Mouse (Mus musculus) heart, embryonic 16.5 days (tissue): ENCODE measurements around the gene Wbp11. TPM values are rescaled to one million over a fixed set of nuclear protein-coding genes. Genes with fewer than 3 reads are reported as not detected.

Source experiments
- ATAC-seq: fragments of 200-750 bp; cut with Nextera tagmentation; replicated peaks from 2 replicates; pipeline ENCODE4 v1.8.0; 2017; ENCODE audit warnings: moderate number of reproducible peaks; ENCODE audit not compliant: insufficient read depth, low FRiP score; ENCODE audit errors: extremely low read depth
- H3K27ac ChIP-seq: fragments of 300-500 bp; sonication (generic); 2 replicates; pipeline ENCODE4 v1.5.1; 2014; ENCODE audit warnings: mild to moderate bottlenecking, low read length, control low read depth, moderate library complexity
- H3K27me3 ChIP-seq: fragments of 300-500 bp; sonication (generic); 2 replicates; pipeline ENCODE4 v1.6.1; 2014; ENCODE audit warnings: low read length, mixed read lengths; ENCODE audit not compliant: control insufficient read depth, insufficient read depth
- H3K36me3 ChIP-seq: fragments of 300-500 bp; sonication (generic); 2 replicates; pipeline ENCODE4 v1.6.1; 2014; ENCODE audit not compliant: control insufficient read depth, insufficient read depth
- H3K4me1 ChIP-seq: fragments of 300-500 bp; sonication (generic); 2 replicates; pipeline ENCODE4 v1.6.1; 2014; ENCODE audit warnings: low read length, mixed read lengths; ENCODE audit not compliant: control insufficient read depth, insufficient read depth
- H3K4me2 ChIP-seq: fragments of 300-500 bp; sonication (generic); 2 replicates; pipeline ENCODE4 v1.6.1; 2014; ENCODE audit warnings: low read depth, mild to moderate bottlenecking, control low read depth, low read length
- H3K4me3 ChIP-seq: fragments of 300-500 bp; sonication (generic); 2 replicates; pipeline ENCODE4 v1.5.1; 2014; ENCODE audit warnings: mild to moderate bottlenecking, control low read depth, low read length
- H3K9ac ChIP-seq: fragments of 300-500 bp; sonication (generic); 2 replicates; pipeline ENCODE4 v1.6.1; 2014; ENCODE audit warnings: low read length, control low read depth
- H3K9me3 ChIP-seq: fragments of 300-500 bp; sonication (generic); replicated peaks from 2 replicates; pipeline ENCODE4 v1.6.1; 2016; ENCODE audit warnings: low read length; ENCODE audit not compliant: control insufficient read depth
- WGBS: fragments of 180-500 bp; shearing (Covaris S2); extraction: QIAGEN DNeasy Blood & Tissue Kit; methylation state at CpG from one replicate; pipeline ENCODE4 v1.1.7; 2014; 5-methylcytosine and 5-hydroxymethylcytosine counted together
- polyA plus RNA-seq: library from polyadenylated mRNA; unstranded; fragments of >200 nt; fragmentation: Nextera tagmentation; extraction: Ambion mirVana; gene quantifications from 2 replicates; pipeline ENCODE4 v1.2.1, GENCODE M21; 2015

Wbp11 gene
- polyA plus RNA-seq, 1 experiment from 2014 or later = 77.7 TPM

DNA sequence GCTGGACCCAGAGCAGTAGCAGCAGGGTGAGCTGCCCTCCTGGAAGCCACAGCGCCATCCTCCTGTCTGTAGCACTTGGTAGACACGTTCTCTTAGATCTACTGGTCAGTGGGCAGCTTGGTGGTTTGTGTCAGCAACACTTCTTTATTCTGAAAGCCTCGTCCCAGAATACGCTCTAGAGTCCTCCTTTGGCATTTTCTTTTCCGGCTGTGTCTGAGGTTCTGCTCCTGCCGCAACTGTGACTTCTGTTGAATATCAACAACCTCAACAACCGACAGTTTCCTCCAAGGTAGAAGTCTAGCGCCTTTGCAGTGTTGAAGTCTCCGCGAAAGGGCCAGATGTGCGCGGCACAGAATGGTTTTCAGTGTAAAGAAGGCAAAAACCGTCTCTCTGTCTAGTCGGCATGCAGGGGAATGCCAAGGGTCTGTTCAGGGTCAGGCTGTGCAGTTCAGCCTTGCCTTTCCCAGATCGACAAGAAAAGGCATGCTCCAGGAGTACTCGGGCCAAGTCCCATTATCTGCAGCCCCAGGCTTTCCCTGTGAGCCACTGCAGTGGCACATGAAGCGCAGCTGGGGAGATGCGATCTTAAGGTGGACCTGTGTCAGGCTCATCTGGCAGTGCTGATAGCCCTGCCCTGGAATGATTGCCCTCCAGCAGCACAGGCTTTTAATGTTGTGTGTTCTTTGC is 29.3 kb upstream of the Wbp11 start, which contains the start of gene Art4:
Gene Art4 (minus strand): TSS at position 548 of the 687 bp plus-strand sequence.
- peak within 1 kb of the TSS; percentile 95 for H3K27ac ChIP-seq
- peak within 1 kb of the TSS; percentile 67 for H3K4me2 ChIP-seq
- no peaks in the 10 kb centered on the region for H3K36me3 ChIP-seq
- H3K4me3 ChIP-seq = peak within 1 kb of the TSS; percentile 46
- peak within 1 kb of the TSS; percentile 76 for H3K9ac ChIP-seq
- peaks cover 47% of the 10 kb centered on the region for H3K4me1 ChIP-seq
- H3K9me3 ChIP-seq = no peaks in the 10 kb centered on the region
- H3K27me3 ChIP-seq = no peaks in the 10 kb centered on the region
- WGBS = 12% methylated on average over 18 of the region's 18 CpGs
- peak; percentile 57 for ATAC-seq

DNA sequence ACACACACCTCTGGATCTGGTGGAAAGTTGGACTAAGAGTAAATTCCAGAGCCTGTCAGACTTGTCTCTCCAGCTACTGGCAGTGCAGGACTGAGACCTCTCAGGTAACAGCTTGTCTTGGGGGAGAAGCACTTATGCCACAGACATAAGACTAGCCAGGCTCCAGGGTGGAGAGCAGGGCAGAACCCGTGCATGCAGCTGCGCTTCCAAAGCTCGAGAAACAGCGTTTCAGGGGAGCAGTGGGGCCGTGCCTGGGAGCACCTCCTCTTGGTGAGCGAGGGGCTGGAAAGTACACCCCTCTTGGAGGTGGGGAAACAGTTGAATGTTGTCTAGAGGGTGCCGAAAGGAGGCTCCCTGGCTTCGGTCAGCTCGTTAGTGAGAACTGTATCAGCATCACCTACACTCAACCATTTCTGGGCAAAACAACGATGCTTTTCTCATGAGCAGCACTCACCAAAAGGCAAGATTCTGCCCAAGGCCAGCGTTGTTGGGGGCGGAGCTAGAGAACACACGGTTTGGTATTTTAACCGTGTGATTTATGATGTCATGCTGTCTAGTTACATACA is 28.1 kb upstream of the Wbp11 start:
- H3K9ac ChIP-seq = peak overlapping the region; percentile 73
- WGBS = 23% methylated on average over 14 of the region's 14 CpGs
- no peaks in the 10 kb centered on the region for H3K36me3 ChIP-seq
- peak overlapping the region; percentile 43 for H3K4me3 ChIP-seq
- H3K9me3 ChIP-seq = no peaks in the 10 kb centered on the region
- H3K27ac ChIP-seq = peak overlapping the region; percentile 84
- 0 out of 2 replicates have a peak, but pooled peaks have one; percentile 20 for ATAC-seq
- peak overlapping the region; percentile 67 for H3K4me2 ChIP-seq
- peaks cover 47% of the 10 kb centered on the region for H3K4me1 ChIP-seq
- no peaks in the 10 kb centered on the region for H3K27me3 ChIP-seq

DNA sequence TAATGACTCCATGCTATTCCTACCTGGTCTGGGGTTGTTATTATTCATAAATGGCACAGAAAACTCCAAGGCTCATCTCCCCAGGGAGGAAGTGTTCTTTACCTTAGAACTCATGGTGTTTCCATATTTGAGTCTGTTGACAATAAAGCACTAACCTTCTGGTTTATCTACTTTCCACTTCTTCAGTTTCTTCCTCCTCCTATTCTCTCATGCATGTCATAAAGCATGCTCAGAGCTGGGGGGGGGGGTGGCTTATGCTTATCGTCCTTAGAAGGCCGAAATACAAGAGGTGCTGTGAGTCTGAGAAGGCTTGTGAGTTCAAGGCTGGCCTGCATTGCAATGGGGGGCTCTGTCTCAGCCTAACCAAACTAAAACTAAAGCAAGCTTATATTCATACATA is 27.1 kb upstream of the Wbp11 start:
- peaks cover 41% of the 10 kb centered on the region for H3K4me1 ChIP-seq
- WGBS = 70% methylated on average over 2 of the region's 2 CpGs
- peak overlapping the region; percentile 84 for H3K27ac ChIP-seq

DNA sequence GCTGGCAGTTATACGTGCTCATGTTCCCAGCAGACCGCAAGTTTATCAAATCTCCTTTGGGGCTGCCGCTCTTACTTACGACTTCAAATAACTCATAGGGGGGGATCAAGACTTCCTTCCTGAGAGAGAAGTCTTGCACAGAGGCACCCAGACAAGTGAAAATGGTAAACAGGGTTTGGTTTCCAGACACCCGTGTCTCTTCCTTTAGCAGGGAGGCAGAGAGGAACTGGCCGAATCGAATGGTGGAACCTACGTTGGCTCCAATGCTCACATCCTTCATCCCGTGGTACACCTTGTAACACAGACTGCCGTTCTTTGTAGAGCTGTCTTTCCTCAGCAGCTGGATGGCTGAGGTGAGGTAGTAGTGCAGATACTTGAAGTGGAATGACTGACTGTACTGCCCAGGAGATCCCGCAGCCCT is 26.3 kb upstream of the Wbp11 start:
- no peak overlapping the region for H3K4me3 ChIP-seq
- no peaks in the 10 kb centered on the region for H3K9me3 ChIP-seq
- H3K27ac ChIP-seq = peak overlapping the region; percentile 64
- peak overlapping the region; percentile 15; the same call in 1 of the 2 replicates for H3K9ac ChIP-seq
- H3K36me3 ChIP-seq = no peaks in the 10 kb centered on the region
- WGBS = 74% methylated on average over 11 of the region's 11 CpGs
- no peak for ATAC-seq
- H3K4me2 ChIP-seq = peak overlapping the region; percentile 33
- no peaks in the 10 kb centered on the region for H3K27me3 ChIP-seq
- H3K4me1 ChIP-seq = peaks cover 33% of the 10 kb centered on the region

More for the DNA sequence above, 27.1 kb upstream of the Wbp11 start:
- H3K27me3 ChIP-seq = no peaks in the 10 kb centered on the region
- no peak overlapping the region for H3K9ac ChIP-seq
- no peaks in the 10 kb centered on the region for H3K36me3 ChIP-seq
- no peak for ATAC-seq
- no peak overlapping the region for H3K4me3 ChIP-seq
- no peaks in the 10 kb centered on the region for H3K9me3 ChIP-seq
- H3K4me2 ChIP-seq = peak overlapping the region; percentile 67

DNA sequence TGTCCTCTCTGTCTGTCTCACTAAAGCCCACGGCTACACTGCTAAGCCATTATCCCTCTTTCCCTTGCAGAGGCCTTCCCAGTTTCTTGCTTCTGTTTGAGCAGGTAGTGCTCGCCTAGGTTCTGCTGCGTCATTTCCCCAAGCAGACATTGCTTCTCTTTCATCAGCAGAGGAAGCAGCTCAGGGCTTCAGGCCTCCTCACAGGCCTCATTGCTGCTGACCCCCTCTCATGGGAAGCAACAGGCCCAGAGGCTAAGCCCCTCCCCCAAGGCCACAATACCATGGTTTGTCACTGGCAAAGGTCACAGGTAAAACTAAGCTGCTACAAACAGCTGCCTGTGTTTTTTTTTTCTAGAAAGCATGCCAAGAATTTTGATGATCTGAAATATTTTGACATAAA is 24.7 kb upstream of the Wbp11 start:
- no peak for ATAC-seq
- H3K4me1 ChIP-seq = peaks cover 20% of the 10 kb centered on the region
- H3K9ac ChIP-seq = no peak overlapping the region
- no peak overlapping the region for H3K4me3 ChIP-seq
- no peak overlapping the region for H3K4me2 ChIP-seq
- no peaks in the 10 kb centered on the region for H3K36me3 ChIP-seq
- H3K27me3 ChIP-seq = no peaks in the 10 kb centered on the region
- H3K27ac ChIP-seq = no peak overlapping the region
- H3K9me3 ChIP-seq = no peaks in the 10 kb centered on the region
- 53% methylated on average over 3 of the region's 3 CpGs for WGBS

DNA sequence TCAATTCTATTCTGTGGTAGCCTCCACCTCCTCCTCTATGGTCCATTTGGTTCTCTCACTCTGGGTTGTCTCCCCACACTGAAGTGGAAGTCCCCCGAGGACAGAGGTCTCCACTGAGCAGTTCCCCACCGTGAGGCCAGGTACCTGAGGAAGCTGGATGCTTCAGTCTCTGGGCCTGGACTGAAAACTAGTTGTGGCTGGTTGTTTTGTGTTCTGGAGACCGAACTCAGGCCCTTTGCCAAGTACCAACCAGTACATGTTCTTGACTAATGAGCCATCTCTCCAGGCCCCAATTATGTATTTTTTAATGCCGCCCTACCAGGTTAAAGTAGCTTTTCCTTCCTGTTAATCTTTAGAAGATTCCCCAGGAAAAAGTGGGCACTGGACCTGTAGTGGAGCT is 24.3 kb upstream of the Wbp11 start:
- no peak overlapping the region for H3K4me3 ChIP-seq
- no peak for ATAC-seq
- H3K27me3 ChIP-seq = no peaks in the 10 kb centered on the region
- WGBS = 71% methylated on average over 4 of the region's 4 CpGs
- H3K4me2 ChIP-seq = no peak overlapping the region
- H3K36me3 ChIP-seq = no peaks in the 10 kb centered on the region
- H3K9me3 ChIP-seq = no peaks in the 10 kb centered on the region
- H3K27ac ChIP-seq = no peak overlapping the region
- peaks cover 16% of the 10 kb centered on the region for H3K4me1 ChIP-seq
- H3K9ac ChIP-seq = no peak overlapping the region

DNA sequence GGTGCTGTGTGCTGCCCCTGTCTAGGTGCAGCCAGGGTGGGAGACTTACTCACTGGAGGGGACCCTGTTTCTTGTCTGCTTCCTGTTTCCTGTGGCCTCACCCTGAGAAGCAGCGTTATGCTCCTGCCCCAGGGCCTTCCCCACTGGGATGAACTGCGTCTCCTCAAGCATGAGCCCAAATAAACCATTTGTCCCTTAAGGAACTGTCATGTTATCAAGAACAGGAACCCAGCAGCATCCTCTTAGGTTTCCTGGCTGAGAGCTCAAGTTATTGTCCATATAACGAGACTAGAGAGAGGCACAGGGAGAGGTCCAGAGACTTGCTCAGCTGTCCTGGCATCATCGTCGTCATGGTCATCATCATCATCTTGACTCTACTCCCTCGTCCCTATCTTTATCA is 22.2 kb upstream of the Wbp11 start:
- H3K9me3 ChIP-seq = no peaks in the 10 kb centered on the region
- H3K27me3 ChIP-seq = no peaks in the 10 kb centered on the region
- WGBS = 64% methylated on average over 6 of the region's 6 CpGs
- H3K4me2 ChIP-seq = no peak overlapping the region
- no peaks in the 10 kb centered on the region for H3K36me3 ChIP-seq
- H3K4me3 ChIP-seq = no peak overlapping the region
- no peak overlapping the region for H3K27ac ChIP-seq
- 0 out of 2 replicates have a peak, but pooled peaks have one; percentile 30 for ATAC-seq
- peaks cover 1% of the 10 kb centered on the region; the same call in 1 of the 2 replicates for H3K4me1 ChIP-seq
- H3K9ac ChIP-seq = no peak overlapping the region

DNA sequence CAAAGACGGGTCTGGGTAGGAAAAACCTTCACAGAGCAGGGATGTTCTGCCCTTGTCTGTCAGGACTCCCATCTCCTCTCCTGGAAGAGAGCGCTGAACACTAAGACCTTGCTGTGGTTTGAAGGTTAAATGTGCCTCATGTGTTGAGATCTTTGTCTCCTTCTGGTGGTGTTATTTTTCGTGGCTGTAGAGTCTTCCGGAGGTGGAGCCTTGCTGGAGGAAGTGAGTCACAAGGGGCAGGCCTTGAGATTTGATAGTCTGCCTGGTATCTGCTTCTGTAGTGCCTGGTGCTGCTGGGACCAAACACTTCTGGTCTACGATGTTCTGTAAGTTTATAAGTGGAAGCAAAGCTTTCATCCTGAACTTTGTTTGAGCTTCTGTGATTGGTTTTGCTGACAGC is 20.9 kb upstream of the Wbp11 start:
- ATAC-seq = no peak
- no peak overlapping the region for H3K4me3 ChIP-seq
- no peak overlapping the region for H3K27ac ChIP-seq
- H3K4me2 ChIP-seq = no peak overlapping the region
- H3K9ac ChIP-seq = no peak overlapping the region
- no peaks in the 10 kb centered on the region for H3K27me3 ChIP-seq
- WGBS = 84% methylated on average over 5 of the region's 5 CpGs
- H3K36me3 ChIP-seq = no peaks in the 10 kb centered on the region
- no peaks in the 10 kb centered on the region for H3K9me3 ChIP-seq
- H3K4me1 ChIP-seq = no peaks in the 10 kb centered on the region; the same call in 1 of the 2 replicates

DNA sequence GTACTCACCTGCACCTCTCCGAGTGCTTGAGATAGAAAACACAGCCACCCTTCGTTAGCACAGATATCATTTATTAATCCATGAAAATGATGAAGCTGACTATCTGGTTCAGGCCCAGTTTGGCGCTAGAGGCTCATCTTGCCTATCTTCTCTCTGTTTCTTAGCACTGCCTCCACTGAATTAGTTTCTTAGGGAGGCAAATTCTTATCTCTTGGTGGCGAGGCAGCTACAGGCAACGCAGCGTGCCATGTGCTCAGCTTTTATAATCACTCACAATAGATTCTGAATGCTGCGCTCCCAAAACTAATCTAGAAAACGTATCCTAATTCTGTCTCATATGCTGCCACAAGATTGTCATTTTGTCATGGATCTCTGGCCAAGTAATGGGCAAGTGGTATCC is 20.4 kb upstream of the Wbp11 start:
- Histone ChIP-seq H3K27ac (no peak overlapping the region), H3K9me3 (no peaks in the 10 kb centered on the region), H3K9ac (no peak overlapping the region), H3K36me3 (no peaks in the 10 kb centered on the region), H3K4me1 (no peaks in the 10 kb centered on the region; the same call in 1 of the 2 replicates), H3K27me3 (no peaks in the 10 kb centered on the region), H3K4me2 (no peak overlapping the region), H3K4me3 (no peak overlapping the region)
- 81% methylated on average over 8 of the region's 8 CpGs for WGBS
- no peak for ATAC-seq
